Mouse (Mus musculus): ENCODE data around the gene Aph1a.
"Not testable (repeated sequence)": the region's sequence is repeated elsewhere in the genome, so short reads cannot be mapped to it uniquely, and the experiment has no call there.

Aph1a gene

GRCm38 (mm10) chr3:95889664-95890063, 4.1 kb upstream of the Aph1a start:
- DNase-seq, result no peak

- no peak for DNase-seq
These were observed 2.3 kb upstream of the Aph1a start, which contains the start of gene BC028528 for GRCm38 (mm10) chr3:95891211-95892065. Gene BC028528 (minus strand): TSS chr3:95892005.

GRCm38 (mm10) chr3:95892066-95893052, 1.4 kb upstream of the Aph1a start:
- no peak for DNase-seq

- no peak for DNase-seq
These were observed 643 bp upstream of the Aph1a start for GRCm38 (mm10) chr3:95893126-95893525.

- peak; percentile 41 for DNase-seq
These were observed 770 bp downstream of the Aph1a start for GRCm38 (mm10) chr3:95894317-95895160.

- not testable (repeated sequence) for DNase-seq
These were observed 1.7 kb downstream of the Aph1a start for GRCm38 (mm10) chr3:95895501-95895900.

GRCm38 (mm10) chr3:95899800-95900524, 6.2 kb downstream of the Aph1a start:
- DNase-seq, result no peak

- DNase-seq, result no peak
These were observed 8.0 kb downstream of the Aph1a start for GRCm38 (mm10) chr3:95901616-95902372.

GRCm38 (mm10) chr3:95902373-95902625, 8.5 kb downstream of the Aph1a start:
- DNase-seq, result no peak

GRCm38 (mm10) chr3:95902643-95903042, 8.9 kb downstream of the Aph1a start:
- no peak for DNase-seq

- peak; percentile 40 for DNase-seq
These were observed 10.2 kb downstream of the Aph1a start for GRCm38 (mm10) chr3:95903753-95904502.

- peak; percentile 42 for DNase-seq
These were observed 10.8 kb downstream of the Aph1a start, which contains the start of gene Car14 for GRCm38 (mm10) chr3:95904568-95904967. Gene Car14 (minus strand): TSS chr3:95904691.

GRCm38 (mm10) chr3:95905146-95905939, 11.6 kb downstream of the Aph1a start:
- DNase-seq, result peak; percentile 86

- DNase-seq, result peak; percentile 75
These were observed 12.2 kb downstream of the Aph1a start for GRCm38 (mm10) chr3:95905940-95906492.

- peak; percentile 73 for DNase-seq
These were observed 13.1 kb downstream of the Aph1a start for GRCm38 (mm10) chr3:95906860-95907259.

- DNase-seq, result no peak
These were observed 13.8 kb downstream of the Aph1a start for GRCm38 (mm10) chr3:95907613-95908012.

- no peak for DNase-seq
These were observed 20.9 kb downstream of the Aph1a start for GRCm38 (mm10) chr3:95914706-95915105.

- DNase-seq, result no peak
These were observed 23.0 kb downstream of the Aph1a start for GRCm38 (mm10) chr3:95916760-95917159.

GRCm38 (mm10) chr3:95920532-95920931, 26.8 kb downstream of the Aph1a start:
- DNase-seq, result not testable (repeated sequence)
